Mouse (Mus musculus): Measurements from ENCODE around the gene Pan2. TPM values are rescaled to one million over a fixed set of nuclear protein-coding genes. Genes with fewer than 3 reads are reported as not detected.
A peak's percentile ranks its signal among the peaks of the same experiment; 100 is the strongest.

Gene Pan2
- total RNA-seq, 2 experiments from 2014 or later, result 15.5 to 15.8 TPM

DNA sequence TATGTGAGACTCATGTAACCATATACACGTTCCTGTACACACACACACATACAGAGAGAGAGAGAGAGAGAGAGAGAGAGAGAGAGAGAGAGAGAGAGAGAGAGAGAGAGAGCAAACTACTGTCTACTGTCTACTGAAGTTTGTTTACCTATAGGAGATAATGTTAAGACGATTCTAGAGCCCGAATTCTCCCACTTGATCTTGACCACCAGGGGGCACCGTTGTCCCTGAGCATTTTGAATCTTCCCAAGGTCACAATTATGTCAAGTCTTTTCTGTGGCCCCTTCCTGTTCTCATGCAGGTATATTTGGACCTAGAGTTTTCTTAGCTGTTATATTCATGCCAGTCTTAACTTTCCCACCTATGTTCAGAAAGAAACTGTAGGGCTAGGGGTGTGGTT is 32.4 kb downstream of the Pan2 start:
- peak; percentile 64 to 71 for DNase-seq (ENCODE audit: low spot score in 2 of 2)

GRCm38 (mm10) chr10:128336195-128336594 is 33.1 kb downstream of the Pan2 start:
- DNase-seq (ENCODE audit: low spot score in 2 of 2), result no peak

- DNase-seq (ENCODE audit: low spot score in 2 of 2), result no peak
Measured at GRCm38 (mm10) chr10:128336597-128336996, 33.5 kb downstream of the Pan2 start.

GRCm38 (mm10) chr10:128337306-128338181 is 34.4 kb downstream of the Pan2 start, which contains the start of gene Cs:
Gene Cs, plus strand, starts transcription at chr10:128337734.
- peak; percentile 96 to 97 for DNase-seq (ENCODE audit: low spot score in 2 of 2)

- no peak for DNase-seq (ENCODE audit: low spot score in 2 of 2)
Measured at GRCm38 (mm10) chr10:128338415-128338814, 35.3 kb downstream of the Pan2 start.

DNA sequence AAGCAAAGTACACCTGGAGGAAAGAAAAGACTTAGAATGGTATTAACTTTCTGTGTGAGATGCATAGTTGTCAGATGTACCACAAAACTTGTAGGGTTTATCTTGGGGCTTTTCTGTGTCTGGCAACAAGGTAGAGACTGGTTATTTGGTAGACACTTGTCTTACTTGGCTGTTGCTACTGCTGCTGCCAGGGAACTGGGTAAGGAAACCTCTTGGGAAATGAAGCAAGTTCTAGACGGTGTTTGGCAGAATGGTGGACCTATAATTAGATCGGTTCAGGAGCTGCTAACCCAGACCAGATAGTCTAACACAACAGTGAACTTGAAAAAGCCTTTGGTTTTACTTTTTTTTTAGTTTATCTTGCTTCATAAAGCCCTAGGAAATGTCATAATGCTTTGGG is 35.8 kb downstream of the Pan2 start:
- no peak for DNase-seq (ENCODE audit: low spot score in 2 of 2)

GRCm38 (mm10) chr10:128340257-128340656 is 37.1 kb downstream of the Pan2 start:
- no peak for DNase-seq (ENCODE audit: low spot score in 2 of 2)

DNA sequence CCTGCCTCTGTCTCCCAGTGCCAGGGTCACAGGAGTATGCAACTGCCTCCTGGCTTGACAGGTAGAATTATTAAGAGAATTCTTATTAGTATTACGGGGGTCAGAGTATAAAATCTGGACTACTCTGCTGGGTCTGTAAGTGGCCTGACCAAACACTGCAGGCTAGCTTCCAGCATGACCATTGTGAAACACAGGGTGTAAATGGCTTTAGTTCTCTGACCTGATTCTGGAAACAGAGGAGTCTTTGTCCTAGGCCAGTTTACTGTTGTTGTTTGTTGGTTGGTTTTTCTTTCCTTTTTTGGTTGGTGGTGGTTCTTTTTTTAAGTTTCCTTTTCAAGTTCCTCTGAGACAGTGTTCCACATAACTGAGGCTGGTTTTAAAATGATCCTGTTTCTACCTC is 40.3 kb downstream of the Pan2 start:
- no peak for DNase-seq (ENCODE audit: low spot score in 2 of 2)

GRCm38 (mm10) chr10:128344568-128345275 is 41.6 kb downstream of the Pan2 start:
- peak; percentile 35 to 45 for DNase-seq (ENCODE audit: low spot score in 2 of 2)

DNA sequence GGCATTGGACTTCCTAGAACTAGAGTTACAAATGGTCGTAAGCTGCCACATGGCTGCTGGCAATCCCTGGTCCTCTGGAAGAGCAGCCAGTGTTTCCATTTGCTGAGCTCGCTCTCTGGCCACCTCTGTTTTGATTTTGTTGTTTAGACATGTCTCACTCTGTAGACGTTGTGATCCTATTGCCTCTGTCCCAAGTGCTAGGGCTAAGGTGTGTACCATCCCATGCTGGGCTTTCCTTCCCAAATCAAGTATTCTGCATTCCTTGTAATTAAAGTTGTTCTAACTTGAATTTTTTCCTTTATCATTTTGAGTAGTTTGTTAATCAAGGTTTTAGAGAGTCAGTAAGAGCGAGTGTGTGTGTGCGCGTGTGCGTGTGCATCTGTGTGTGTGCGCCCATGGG is 44.4 kb downstream of the Pan2 start:
- no peak for DNase-seq (ENCODE audit: low spot score in 2 of 2)

GRCm38 (mm10) chr10:128358796-128359195 is 55.7 kb downstream of the Pan2 start:
- DNase-seq (ENCODE audit: low spot score in 2 of 2), result peak; percentile 53 to 66

- DNase-seq (ENCODE audit: low spot score in 2 of 2), result no peak
Measured at GRCm38 (mm10) chr10:128359226-128359625, 56.1 kb downstream of the Pan2 start.

GRCm38 (mm10) chr10:128361836-128362235 is 58.7 kb downstream of the Pan2 start:
- no peak for DNase-seq (ENCODE audit: low spot score in 2 of 2)

GRCm38 (mm10) chr10:128362568-128362967 is 59.4 kb downstream of the Pan2 start:
- peak in 1 of 2 experiments; percentile 37 for DNase-seq (ENCODE audit: low spot score in 2 of 2)

- no peak for DNase-seq (ENCODE audit: low spot score in 2 of 2)
Measured at GRCm38 (mm10) chr10:128367899-128368401, 64.8 kb downstream of the Pan2 start.

DNA sequence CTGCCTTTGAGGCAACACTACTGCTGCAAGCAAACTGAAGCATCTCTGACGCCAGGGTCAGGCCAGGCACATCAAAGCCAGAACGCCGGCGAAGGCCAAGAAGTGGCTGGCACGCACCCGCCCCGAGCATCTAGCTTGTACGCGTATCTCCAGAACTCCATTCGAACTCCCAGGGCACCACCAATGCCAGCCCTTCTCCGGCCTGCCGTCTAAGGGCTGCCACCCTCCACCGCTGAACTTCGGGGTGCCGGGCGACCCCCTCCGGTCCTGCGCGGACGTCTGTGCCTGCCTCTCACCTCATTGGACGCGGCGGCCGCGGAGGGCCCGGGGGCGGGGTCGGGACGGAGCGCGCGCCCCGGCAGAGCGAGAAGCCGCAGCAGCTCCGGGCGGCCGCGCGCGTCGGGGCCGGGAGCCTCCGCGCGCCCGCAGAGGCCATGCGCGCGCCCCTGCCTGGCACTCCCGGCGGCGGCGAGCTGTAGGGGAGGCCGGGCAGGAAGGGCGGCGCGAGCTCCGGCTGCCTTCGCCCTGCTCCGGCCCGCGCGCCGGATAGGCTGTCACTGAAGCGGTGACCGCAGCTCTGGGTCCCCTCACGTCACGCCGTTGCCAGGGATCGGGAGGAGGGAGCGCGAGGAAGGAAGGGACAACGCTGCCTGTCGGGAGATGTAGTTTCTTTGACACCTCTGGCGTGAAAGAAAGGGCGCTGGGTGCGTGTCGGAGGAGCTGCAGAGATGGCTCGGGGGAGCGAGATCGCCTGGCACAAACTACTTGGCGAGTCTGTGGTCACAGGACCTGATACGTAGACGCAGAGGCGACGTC is 65.5 kb downstream of the Pan2 start, which contains the start of gene Coq10a:
TSS of gene Coq10a (minus strand) at position 596 of the 816 bp plus-strand sequence.
- peak; percentile 89 to 91 for DNase-seq (ENCODE audit: low spot score in 2 of 2)

GRCm38 (mm10) chr10:128369218-128369543 is 66.0 kb downstream of the Pan2 start:
- no peak for DNase-seq (ENCODE audit: low spot score in 2 of 2)

DNA sequence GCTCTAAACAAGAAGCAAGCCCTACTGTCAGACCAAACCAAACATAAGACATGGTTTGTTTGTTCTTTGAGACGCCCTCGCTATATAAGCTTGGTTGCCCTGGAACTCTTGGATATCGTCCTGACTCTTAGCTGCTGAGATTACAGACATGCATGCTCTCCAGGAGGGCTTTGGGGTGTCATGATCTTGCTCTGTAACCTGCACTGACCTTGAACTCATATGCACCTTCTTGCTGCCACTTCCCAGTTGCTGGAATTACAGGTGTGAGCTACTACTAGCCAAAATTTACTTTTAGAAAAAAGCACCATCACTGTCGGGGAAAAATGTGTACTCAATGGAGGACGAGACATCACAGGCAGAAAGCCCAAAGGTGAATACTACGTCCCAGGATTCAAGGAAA is 66.5 kb downstream of the Pan2 start:
- DNase-seq (ENCODE audit: low spot score in 2 of 2), result no peak

DNA sequence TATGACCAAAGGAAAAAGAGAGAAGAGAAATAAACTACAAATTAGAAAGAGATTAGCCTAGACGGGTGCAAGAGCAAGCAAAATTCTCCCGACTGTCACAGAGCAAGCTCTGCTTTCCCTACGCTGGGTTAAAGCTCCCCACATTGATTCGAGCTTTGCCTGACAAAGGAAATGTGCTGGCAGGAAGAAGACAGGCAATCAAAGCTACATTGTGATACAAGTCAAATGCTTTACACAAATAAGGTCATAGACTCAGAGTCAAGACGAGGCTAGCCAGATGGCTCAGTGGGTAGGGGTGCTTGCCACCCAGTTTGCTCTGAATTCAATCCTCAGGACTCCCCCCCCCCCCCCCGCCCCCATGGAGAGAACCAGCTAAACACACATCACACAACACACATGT is 66.9 kb downstream of the Pan2 start:
- no peak for DNase-seq (ENCODE audit: low spot score in 2 of 2)

DNA sequence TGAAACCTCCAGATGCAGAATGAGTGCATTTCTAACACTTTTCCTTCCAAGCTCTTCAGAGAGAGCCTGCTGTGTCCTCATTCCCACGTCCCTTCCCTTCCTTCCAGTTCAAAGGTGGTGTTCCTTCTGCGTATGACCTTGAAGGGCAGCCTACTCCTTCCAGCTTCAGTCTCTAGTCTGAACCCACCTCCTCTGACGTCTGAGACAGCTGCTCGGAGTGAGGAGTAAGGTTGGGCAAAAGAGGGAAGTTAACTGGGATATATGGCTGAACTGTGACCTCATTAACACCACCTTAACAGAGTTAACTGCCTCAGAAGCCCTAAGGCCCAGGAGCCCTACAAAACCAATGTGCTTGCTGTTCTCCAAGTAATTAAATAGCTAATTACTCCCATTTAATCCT is 67.5 kb downstream of the Pan2 start:
- DNase-seq (ENCODE audit: low spot score in 2 of 2), result no peak
